In the genomic region with DNA sequence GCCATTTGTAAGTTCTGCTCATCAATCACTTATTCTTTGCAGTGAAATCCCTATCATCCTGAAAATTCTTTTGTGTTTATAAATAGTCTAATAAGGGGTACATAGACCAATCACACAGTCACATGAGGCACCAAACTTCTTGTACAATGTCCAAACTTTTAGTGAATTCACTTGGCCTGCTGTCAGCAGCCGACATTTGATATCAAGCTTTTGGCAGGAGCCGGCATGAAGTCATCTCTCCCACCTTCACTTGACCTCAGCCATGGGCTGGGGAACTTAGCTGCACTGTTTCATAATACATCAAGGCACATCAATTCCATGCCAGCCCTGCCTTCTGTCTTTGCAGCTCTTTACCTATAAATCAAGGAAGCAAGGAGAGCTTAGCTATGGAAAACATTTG, we compare ENCODE assay signal across 12 mouse cellular contexts.
DNase-seq lines count a peak whose midpoint lies in the region; ATAC-seq and TF ChIP-seq lines count a peak whose summit lies in the region.
"Had no signal": no experiment of that assay in that cellular context is flagged by ENCODE, and none has a peak within 500 bp of the region (broad histone marks: within the 10 kb centered on the region; RNA-seq: fewer than 3 reads in every experiment).

No protein-coding gene starts in this region.

- no peak overlapping the region for H3K4me2 ChIP-seq in lung, embryonic 14.5 days
- H3K4me2 ChIP-seq in forebrain, embryonic 12.5 days = no peak overlapping the region
- no peak overlapping the region for H3K4me2 ChIP-seq in midbrain, embryonic 14.5 days (ENCODE audit: low read length)
- H3K4me2 ChIP-seq: liver, embryonic 11.5 days had no signal

- TF ChIP-seq POLR2A in lung, adult 2 months (IDR thresholded peaks at IDR 0.05; ENCODE audit: borderline replicate concordance, extremely low read depth, low read depth, low read length) = no peak

- H3K27me3 ChIP-seq in lung, embryonic 14.5 days (ENCODE audit: insufficient read depth, low read length) = no peaks in the 10 kb centered on the region
- no peaks in the 10 kb centered on the region for H3K27me3 ChIP-seq in forebrain, embryonic 12.5 days
- no peaks in the 10 kb centered on the region for H3K27me3 ChIP-seq in midbrain, embryonic 14.5 days (ENCODE audit: control insufficient read depth, insufficient read depth, low read length)

- peak; percentile 38 for DNase-seq in lung, embryonic 14.5 days
- no peak for DNase-seq in lung, postnatal 25 days (ENCODE audit: low spot score)
- DNase-seq in adrenal gland, postnatal 36 days = peak; percentile 7 to 29
- peak; percentile 14 to 33 for DNase-seq in gastrocnemius, postnatal 36 days
- DNase-seq in heart, postnatal 10 days = peak; percentile 88 to 89
- DNase-seq in midbrain, embryonic 14.5 days = no peak
- no peak for DNase-seq in lung, adult 2 months
- DNase-seq: layer of hippocampus, adult 9-11 months; right cerebral cortex, postnatal 14 days had no signal

- no peaks in the 10 kb centered on the region for H3K9me3 ChIP-seq in lung, embryonic 14.5 days (ENCODE audit: low read depth, low read length)
- no peaks in the 10 kb centered on the region for H3K9me3 ChIP-seq in forebrain, embryonic 12.5 days
- H3K9me3 ChIP-seq in midbrain, embryonic 14.5 days (ENCODE audit: control insufficient read depth, low read length) = no peaks in the 10 kb centered on the region

- intact Hi-C loops in gastrocnemius, postnatal 36 days (cut with DNase I) = no loop called here
- intact Hi-C loops in heart, postnatal 10 days (cut with DNase I) = no loop called here

- no peak overlapping the region for H3K4me3 ChIP-seq in lung, embryonic 14.5 days (ENCODE audit: low read depth, low read length)
- no peak overlapping the region for H3K4me3 ChIP-seq in forebrain, embryonic 12.5 days (replicated peaks)
- no peak overlapping the region for H3K4me3 ChIP-seq in midbrain, embryonic 14.5 days (replicated peaks; ENCODE audit: low read depth, low read length)
- no peak overlapping the region for H3K4me3 ChIP-seq in lung, adult 2 months (replicated peaks; ENCODE audit: extremely low read depth, low read depth, low read length)

- WGBS in lung, embryonic 14.5 days = 50% methylated on average over 2 of the region's 2 CpGs
- WGBS in forebrain, embryonic 12.5 days = 72% methylated on average over 2 of the region's 2 CpGs
- 88% methylated on average over 2 of the region's 2 CpGs for WGBS in midbrain, embryonic 14.5 days
- 47% methylated on average over 2 of the region's 2 CpGs for WGBS in lung, adult 2 months

- no peaks in the 10 kb centered on the region for H3K4me1 ChIP-seq in lung, embryonic 14.5 days (ENCODE audit: insufficient read depth)
- no peaks in the 10 kb centered on the region for H3K4me1 ChIP-seq in forebrain, embryonic 12.5 days
- H3K4me1 ChIP-seq in midbrain, embryonic 14.5 days (ENCODE audit: control insufficient read depth, insufficient read depth, low read length) = no peaks in the 10 kb centered on the region
- no peaks in the 10 kb centered on the region for H3K4me1 ChIP-seq in lung, adult 2 months (ENCODE audit: control insufficient read depth, insufficient read depth, low read length)

- TF ChIP-seq CTCF in lung, embryonic 14.5 days (IDR thresholded peaks at IDR 0.05; ENCODE audit: low read depth) = no peak
- no peak for TF ChIP-seq CTCF in lung, adult 2 months (IDR thresholded peaks at IDR 0.05; ENCODE audit: insufficient read depth, low read length)

- H3K9ac ChIP-seq in lung, embryonic 14.5 days = no peak overlapping the region
- no peak overlapping the region for H3K9ac ChIP-seq in forebrain, embryonic 12.5 days
- H3K9ac ChIP-seq in midbrain, embryonic 14.5 days (replicated peaks; ENCODE audit: low read length) = no peak overlapping the region

- H3K36me3 ChIP-seq in lung, embryonic 14.5 days (ENCODE audit: insufficient read depth) = no peaks in the 10 kb centered on the region
- no peaks in the 10 kb centered on the region for H3K36me3 ChIP-seq in forebrain, embryonic 12.5 days (replicated peaks)
- no peaks in the 10 kb centered on the region for H3K36me3 ChIP-seq in midbrain, embryonic 14.5 days (ENCODE audit: control insufficient read depth, insufficient read depth, low read length)

- H3K27ac ChIP-seq in lung, embryonic 14.5 days (ENCODE audit: low read depth) = no peak overlapping the region
- no peak overlapping the region for H3K27ac ChIP-seq in forebrain, embryonic 12.5 days
- no peak overlapping the region for H3K27ac ChIP-seq in midbrain, embryonic 14.5 days (replicated peaks; ENCODE audit: low read depth, low read length)
- H3K27ac ChIP-seq: macrophage had no signal

- no peak for ATAC-seq in lung, embryonic 14.5 days (ENCODE audit: insufficient read depth)
- no peak for ATAC-seq in forebrain, embryonic 12.5 days (ENCODE audit: low FRiP score)
- ATAC-seq in midbrain, embryonic 14.5 days (ENCODE audit: low FRiP score, low TSS enrichment) = no peak

Comparison
In these comparisons a context has a peak if more than half of its experiments do, and no peak if none do; other contexts are left out.
1. DNase-seq: peak in lung, embryonic 14.5 days (single experiment), adrenal gland, postnatal 36 days (2 of 2), gastrocnemius, postnatal 36 days (2 of 2) and heart, postnatal 10 days (2 of 2); none in lung, postnatal 25 days (single experiment), midbrain, embryonic 14.5 days (single experiment) and lung, adult 2 months (single experiment).